8 mouse cellular contexts compared by ENCODE assay signal in genomic region chr7:97788669-97789483, GRCm38 (mm10). TPM values are rescaled to one million over a fixed set of nuclear protein-coding genes. Genes with fewer than 3 reads are reported as not detected.
DNase-seq lines count a peak whose midpoint lies in the region; ATAC-seq and TF ChIP-seq lines count a peak whose summit lies in the region.

No protein-coding gene starts in this region.

- H3K4me2 ChIP-seq in kidney, embryonic 15.5 days = peak overlapping the region; percentile 91
- H3K4me2 ChIP-seq in forebrain, embryonic 11.5 days (ENCODE audit: low read depth, low read length, severe bottlenecking) = peak overlapping the region; percentile 95
- peak overlapping the region; percentile 98 for H3K4me2 ChIP-seq in intestine, postnatal 0 days (replicated peaks; ENCODE audit: low read depth)
- H3K4me2 ChIP-seq in midbrain, embryonic 12.5 days (replicated peaks) = peak overlapping the region; percentile 86

- peak overlapping the region; percentile 85 for H3K4me3 ChIP-seq in kidney, embryonic 15.5 days (replicated peaks)
- peak overlapping the region; percentile 68 to 75 for H3K4me3 ChIP-seq in MEL (ENCODE audit: control insufficient read depth in 1 of 2, insufficient read depth in 1 of 2, low read depth in 2 of 2, low read length in 2 of 2)
- peak overlapping the region; percentile 81 for H3K4me3 ChIP-seq in forebrain, embryonic 11.5 days (ENCODE audit: low read depth, low read length)
- peak overlapping the region; percentile 84 for H3K4me3 ChIP-seq in intestine, postnatal 0 days (ENCODE audit: low read depth, low read length)
- H3K4me3 ChIP-seq in midbrain, embryonic 12.5 days = peak overlapping the region; percentile 76

- no peak for TF ChIP-seq CTCF in MEL (IDR thresholded peaks at IDR 0.05 in 2 of 3, conservative IDR thresholded peaks at IDR 0.05 in 1 of 3; ENCODE audit: control insufficient read depth in 1 of 3, insufficient read depth in 1 of 3, low read depth in 2 of 3, low read length in 3 of 3, poor library complexity in 1 of 3, severe bottlenecking in 1 of 3)
- no peak for TF ChIP-seq CTCF in intestine, postnatal 0 days (IDR thresholded peaks at IDR 0.05; ENCODE audit: low read depth)

- peak; percentile 92 for ATAC-seq in kidney, embryonic 15.5 days (replicated peaks; ENCODE audit: low FRiP score)
- ATAC-seq in forebrain, embryonic 11.5 days (replicated peaks; ENCODE audit: low FRiP score) = no peak; the same call in none of the 2 replicates
- peak; percentile 73 for ATAC-seq in intestine, postnatal 0 days
- peak; percentile 73 for ATAC-seq in midbrain, embryonic 12.5 days (ENCODE audit: low FRiP score, low read depth)

- DNase-seq in kidney, adult 9 months = no peak
- DNase-seq in MEL (ENCODE audit: low read depth, low spot score) = peak; percentile 59
- DNase-seq in forebrain, embryonic 11.5 days (ENCODE audit: low spot score) = no peak
- DNase-seq in thymus, postnatal 14 days = peak; percentile 57
- DNase-seq in cerebellum, adult 9-10 months = no peak

- peaks cover 18% of the 10 kb centered on the region for H3K4me1 ChIP-seq in kidney, embryonic 15.5 days
- no peaks in the 10 kb centered on the region; a peak in 1 of 4 replicates for H3K4me1 ChIP-seq in MEL (ENCODE audit: control insufficient read depth in 1 of 2, insufficient read depth in 2 of 2, low read length in 2 of 2)
- H3K4me1 ChIP-seq in forebrain, embryonic 11.5 days (replicated peaks; ENCODE audit: control insufficient read depth, insufficient read depth, low read length) = 0 out of 2 replicates have a peak, but pooled peaks cover 2% of the 10 kb centered on the region
- no peaks in the 10 kb centered on the region; the same call in 1 of the 2 replicates for H3K4me1 ChIP-seq in intestine, postnatal 0 days (replicated peaks; ENCODE audit: control insufficient read depth, insufficient read depth, low read length)
- peaks cover 26% of the 10 kb centered on the region for H3K4me1 ChIP-seq in midbrain, embryonic 12.5 days

- peak overlapping the region; percentile 78 for H3K27ac ChIP-seq in kidney, embryonic 15.5 days
- H3K27ac ChIP-seq in MEL (ENCODE audit: control insufficient read depth, low read depth, low read length) = no peak overlapping the region
- no peak overlapping the region for H3K27ac ChIP-seq in forebrain, embryonic 11.5 days (ENCODE audit: low read depth, low read length)
- peak overlapping the region; percentile 95 for H3K27ac ChIP-seq in intestine, postnatal 0 days (ENCODE audit: low read depth, low read length)
- H3K27ac ChIP-seq in midbrain, embryonic 12.5 days (replicated peaks) = peak overlapping the region; percentile 78

- under 1% methylated on average over 73 of the region's 84 CpGs for WGBS in kidney, embryonic 15.5 days
- WGBS in forebrain, embryonic 11.5 days = under 1% methylated on average over 59 of the region's 84 CpGs
- under 1% methylated on average over 73 of the region's 84 CpGs for WGBS in intestine, postnatal 0 days
- WGBS in midbrain, embryonic 12.5 days = under 1% methylated on average over 65 of the region's 84 CpGs

- no peak for TF ChIP-seq POLR2A in MEL (IDR thresholded peaks at IDR 0.05; ENCODE audit: control insufficient read depth in 1 of 2, insufficient read depth in 1 of 2, low read depth in 1 of 2, low read length in 2 of 2, poor library complexity in 1 of 2)

- peaks cover 43% of the 10 kb centered on the region for H3K27me3 ChIP-seq in kidney, embryonic 15.5 days
- H3K27me3 ChIP-seq in MEL (ENCODE audit: control insufficient read depth in 1 of 2, insufficient read depth in 2 of 2, low read length in 2 of 2) = peaks cover 13 to 20% of the 10 kb centered on the region in 2 experiments
- no peaks in the 10 kb centered on the region for H3K27me3 ChIP-seq in forebrain, embryonic 11.5 days (ENCODE audit: control insufficient read depth, insufficient read depth, low read length)
- H3K27me3 ChIP-seq in intestine, postnatal 0 days (replicated peaks; ENCODE audit: control insufficient read depth, insufficient read depth, low read length) = no peaks in the 10 kb centered on the region
- peaks cover 3% of the 10 kb centered on the region; the same call in 1 of the 2 replicates for H3K27me3 ChIP-seq in midbrain, embryonic 12.5 days

- peak overlapping the region; percentile 79 for H3K9ac ChIP-seq in kidney, embryonic 15.5 days
- peak overlapping the region; percentile 55 for H3K9ac ChIP-seq in MEL (ENCODE audit: control insufficient read depth, low read depth, low read length, poor library complexity, severe bottlenecking)
- H3K9ac ChIP-seq in forebrain, embryonic 11.5 days (ENCODE audit: low read length) = peak overlapping the region; percentile 83
- peak overlapping the region; percentile 81 for H3K9ac ChIP-seq in intestine, postnatal 0 days (ENCODE audit: low read depth, low read length)
- peak overlapping the region; percentile 94 for H3K9ac ChIP-seq in midbrain, embryonic 12.5 days (replicated peaks)

- H3K36me3 ChIP-seq in kidney, embryonic 15.5 days = no peaks in the 10 kb centered on the region
- no peaks in the 10 kb centered on the region for H3K36me3 ChIP-seq in MEL (ENCODE audit: control insufficient read depth in 1 of 2, insufficient read depth in 2 of 2, low read length in 2 of 2)
- no peaks in the 10 kb centered on the region for H3K36me3 ChIP-seq in forebrain, embryonic 11.5 days (ENCODE audit: control insufficient read depth, insufficient read depth, low read length)
- H3K36me3 ChIP-seq in intestine, postnatal 0 days (ENCODE audit: control insufficient read depth, insufficient read depth) = no peaks in the 10 kb centered on the region
- no peaks in the 10 kb centered on the region for H3K36me3 ChIP-seq in midbrain, embryonic 12.5 days

- no peak for TF ChIP-seq RAD21 in MEL (IDR thresholded peaks at IDR 0.05; ENCODE audit: low read depth, low read length)

- no peaks in the 10 kb centered on the region for H3K9me3 ChIP-seq in kidney, embryonic 15.5 days (replicated peaks)
- H3K9me3 ChIP-seq in MEL (replicated peaks; ENCODE audit: insufficient read depth, low read length) = no peaks in the 10 kb centered on the region
- no peaks in the 10 kb centered on the region for H3K9me3 ChIP-seq in forebrain, embryonic 11.5 days (ENCODE audit: control insufficient read depth, low read length)
- H3K9me3 ChIP-seq in intestine, postnatal 0 days (ENCODE audit: control insufficient read depth) = no peaks in the 10 kb centered on the region
- no peaks in the 10 kb centered on the region for H3K9me3 ChIP-seq in midbrain, embryonic 12.5 days

- no peaks in the 10 kb centered on the region; the same call in 1 of the 2 replicates for H3K79me2 ChIP-seq in MEL (ENCODE audit: control insufficient read depth, insufficient read depth, low read length, poor library complexity)

- no peak for TF ChIP-seq EP300 in MEL (IDR thresholded peaks at IDR 0.05; ENCODE audit: low read depth in 1 of 2, low read length in 2 of 2)

TF ChIP-seq in MEL, 35 proteins besides CTCF, POLR2A, EP300 and RAD21:
- TF ChIP-seq ETS1 (IDR thresholded peaks at IDR 0.05; ENCODE audit: low read depth, low read length) = no peak
- TF ChIP-seq TAL1 (IDR thresholded peaks at IDR 0.05; ENCODE audit: low read length) = no peak
- TF ChIP-seq GABPA (IDR thresholded peaks at IDR 0.05; ENCODE audit: low read depth, low read length) = no peak
- peak; percentile 13; the same call in 1 of the 2 replicates for TF ChIP-seq MXI1 (IDR thresholded peaks at IDR 0.05; ENCODE audit: low read depth, low read length)

RNA-seq across cellular contexts. Expression of gene Pak1, which starts 0.5 kb away (rescaled TPM):
- 16.4 and 17.2 TPM in 2 replicates for polyA plus RNA-seq in kidney, embryonic 15.5 days (2015; fragmentation: Nextera tagmentation; extraction: Ambion mirVana)
- total RNA-seq in MEL (2012; rRNA removed) = 2.5 and 2.8 TPM in 2 replicates
- polyA plus RNA-seq in MEL (2012; ENCODE audit: insufficient read depth in 1 of 2, insufficient read length in 2 of 2, low read depth in 1 of 2, low replicate concordance in 2 of 2, missing spikeins in 1 of 2) = 1 to 10 TPM in 1 of 2 experiments, not detected in 1; 6.7 TPM
- 72.2 and 87.2 TPM in 2 replicates for polyA plus RNA-seq in forebrain, embryonic 11.5 days (2014; fragmentation: Nextera tagmentation; extraction: Ambion mirVana)
- polyA plus RNA-seq in intestine, postnatal 0 days (2015; fragmentation: Nextera tagmentation; extraction: Ambion mirVana) = 28.8 and 32.9 TPM in 2 replicates
- polyA plus RNA-seq in midbrain, embryonic 12.5 days (2016; fragmentation: Nextera tagmentation; extraction: Ambion mirVana) = 121 and 137 TPM in 2 replicates

RNA-seq across cellular contexts. Expression of gene Aqp11, which starts 50.8 kb away (rescaled TPM):
- polyA plus RNA-seq in kidney, embryonic 15.5 days (2015; fragmentation: Nextera tagmentation; extraction: Ambion mirVana) = 16.5 and 18.5 TPM in 2 replicates
- total RNA-seq in MEL (2012; rRNA removed) = 0.65 and 0.89 TPM in 2 replicates
- 1 to 10 TPM in 1 of 2 experiments, not detected in 1; 3.9 TPM for polyA plus RNA-seq in MEL (2012; ENCODE audit: insufficient read depth in 1 of 2, insufficient read length in 2 of 2, low read depth in 1 of 2, low replicate concordance in 2 of 2, missing spikeins in 1 of 2)
- polyA plus RNA-seq in forebrain, embryonic 11.5 days (2014; fragmentation: Nextera tagmentation; extraction: Ambion mirVana) = 4.6 and 4.8 TPM in 2 replicates
- polyA plus RNA-seq in intestine, postnatal 0 days (2015; fragmentation: Nextera tagmentation; extraction: Ambion mirVana) = 167 and 184 TPM in 2 replicates
- 5.7 and 6.9 TPM in 2 replicates for polyA plus RNA-seq in midbrain, embryonic 12.5 days (2016; fragmentation: Nextera tagmentation; extraction: Ambion mirVana)

Comparison
In these comparisons a context has a peak if more than half of its experiments do, and no peak if none do; other contexts are left out.
1. H3K27ac ChIP-seq: peak in kidney, embryonic 15.5 days (single experiment), intestine, postnatal 0 days (single experiment) and midbrain, embryonic 12.5 days (single experiment); none in MEL (single experiment) and forebrain, embryonic 11.5 days (single experiment).
2. DNase-seq: peak in MEL (single experiment) and thymus, postnatal 14 days (single experiment); none in kidney, adult 9 months (single experiment), forebrain, embryonic 11.5 days (single experiment) and cerebellum, adult 9-10 months (single experiment).
3. Peak in every context shown above with its lines, with median percentiles within 50 percentile points of each other: H3K4me2 ChIP-seq, H3K4me3 ChIP-seq and H3K9ac ChIP-seq.